Mouse (Mus musculus) spleen, adult 2 months (tissue): ENCODE measurements around the gene Vrk1.

ENCODE experiments used
- CTCF ChIP-seq: fragments of 200-500 bp; IDR thresholded peaks from 2 replicates; pipeline ENCODE4 v1.5.1; 2011; ENCODE audit warnings: mild to moderate bottlenecking, inconsistent platforms; ENCODE audit not compliant: insufficient read depth, insufficient read length, insufficient replicate concordance; ENCODE audit errors: extremely low read depth
- POLR2A ChIP-seq: fragments of 200-500 bp; IDR thresholded peaks from 2 replicates; pipeline ENCODE4 v1.6.1; 2011; ENCODE audit warnings: low read depth, low read length, inconsistent platforms

- TF ChIP-seq CTCF = no peak
- no peak for TF ChIP-seq POLR2A
These were observed 24.2 kb downstream of the Vrk1 start for GRCm38 (mm10) chr12:106034267-106034666.
